Mouse (Mus musculus): ENCODE results near the gene Cd302.
A peak's percentile ranks its signal among the peaks of the same experiment; 100 is the strongest.

Gene Cd302

GRCm38 (mm10) chr2:60284467-60284821 is at the start of gene Cd302:
Cd302 (minus strand) TSS chr2:60284488.
- DNase-seq (ENCODE audit: low spot score) = no peak

- DNase-seq (ENCODE audit: low spot score) = no peak
These were observed 44.4 kb upstream of the Cd302 start for GRCm38 (mm10) chr2:60328641-60329040.

- no peak for DNase-seq (ENCODE audit: low spot score)
These were observed 43.3 kb upstream of the Cd302 start for GRCm38 (mm10) chr2:60327581-60327980.

GRCm38 (mm10) chr2:60326948-60327347 is 42.7 kb upstream of the Cd302 start:
- no peak for DNase-seq (ENCODE audit: low spot score)

- no peak for DNase-seq (ENCODE audit: low spot score)
These were observed 39.1 kb upstream of the Cd302 start for GRCm38 (mm10) chr2:60323411-60323810.

GRCm38 (mm10) chr2:60322031-60322726 is 37.9 kb upstream of the Cd302 start:
- DNase-seq (ENCODE audit: low spot score) = no peak

- no peak for DNase-seq (ENCODE audit: low spot score)
These were observed 19.5 kb upstream of the Cd302 start for GRCm38 (mm10) chr2:60303796-60304195.

- no peak for DNase-seq (ENCODE audit: low spot score)
These were observed 15.0 kb upstream of the Cd302 start for GRCm38 (mm10) chr2:60299323-60299722.

GRCm38 (mm10) chr2:60298266-60298665 is 14.0 kb upstream of the Cd302 start:
- no peak for DNase-seq (ENCODE audit: low spot score)

GRCm38 (mm10) chr2:60291381-60291780 is 7.1 kb upstream of the Cd302 start:
- no peak for DNase-seq (ENCODE audit: low spot score)

GRCm38 (mm10) chr2:60289451-60289850 is 5.2 kb upstream of the Cd302 start:
- no peak for DNase-seq (ENCODE audit: low spot score)

GRCm38 (mm10) chr2:60288606-60289005 is 4.3 kb upstream of the Cd302 start:
- no peak for DNase-seq (ENCODE audit: low spot score)

- no peak for DNase-seq (ENCODE audit: low spot score)
These were observed 874 bp upstream of the Cd302 start for GRCm38 (mm10) chr2:60285107-60285617.

GRCm38 (mm10) chr2:60283751-60284466 is 379 bp downstream of the Cd302 start:
- peak; percentile 85 for DNase-seq (ENCODE audit: low spot score)

- DNase-seq (ENCODE audit: low spot score) = no peak
These were observed 1.0 kb downstream of the Cd302 start for GRCm38 (mm10) chr2:60283208-60283750.

GRCm38 (mm10) chr2:60282625-60283024 is 1.7 kb downstream of the Cd302 start:
- DNase-seq (ENCODE audit: low spot score) = no peak

- no peak for DNase-seq (ENCODE audit: low spot score)
These were observed 5.7 kb downstream of the Cd302 start for GRCm38 (mm10) chr2:60278627-60279026.

GRCm38 (mm10) chr2:60269856-60270479 is 14.3 kb downstream of the Cd302 start:
- no peak for DNase-seq (ENCODE audit: low spot score)

- DNase-seq (ENCODE audit: low spot score) = no peak
These were observed 16.7 kb downstream of the Cd302 start for GRCm38 (mm10) chr2:60267567-60267966.

GRCm38 (mm10) chr2:60260621-60261350 is 23.5 kb downstream of the Cd302 start:
- no peak for DNase-seq (ENCODE audit: low spot score)

GRCm38 (mm10) chr2:60259186-60259585 is 25.1 kb downstream of the Cd302 start:
- no peak for DNase-seq (ENCODE audit: low spot score)

- DNase-seq (ENCODE audit: low spot score) = no peak
These were observed 27.5 kb downstream of the Cd302 start for GRCm38 (mm10) chr2:60256751-60257150.

Data from testis, postnatal 14 days (tissue).